Mouse (Mus musculus): Measurements from ENCODE around the gene Lrrc8c.

DNA sequence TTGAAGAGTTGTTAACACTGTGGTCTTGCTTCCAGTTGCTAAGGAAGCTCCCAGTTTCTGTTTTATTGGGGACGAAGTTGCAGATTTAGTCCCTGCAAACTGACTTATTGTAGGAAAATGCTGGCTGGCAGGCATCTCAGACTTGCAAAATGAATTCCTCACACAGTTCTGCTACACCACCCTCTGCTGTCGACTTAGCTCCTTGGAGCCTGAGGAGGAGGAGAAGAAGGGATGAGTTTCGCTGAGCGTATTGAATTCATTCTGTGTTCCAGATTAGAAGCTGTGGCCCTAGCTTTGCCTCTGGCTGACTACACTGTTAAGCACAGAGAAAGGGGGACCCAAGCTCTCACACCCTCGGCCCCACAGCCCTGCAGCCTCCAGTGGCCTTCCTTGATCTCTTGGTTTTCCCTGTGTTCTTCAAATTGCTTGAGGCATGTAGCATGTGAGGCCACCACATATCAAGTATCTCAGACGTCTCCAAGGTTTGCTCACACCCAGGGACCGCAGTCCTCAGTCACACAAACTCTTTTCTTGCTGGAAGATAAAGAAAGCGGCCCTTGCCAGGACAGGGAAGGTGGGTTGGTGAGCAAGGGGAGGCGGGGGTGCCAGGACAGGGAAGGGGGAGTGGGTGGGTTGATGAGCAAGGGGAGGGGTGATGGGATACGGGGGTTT is 24.8 kb upstream of the Lrrc8c start:
- no peak for TF ChIP-seq CTCF (IDR thresholded peaks at IDR 0.05; ENCODE audit: control insufficient read depth, insufficient read depth, low read length)
- no peak for TF ChIP-seq POLR2A (IDR thresholded peaks at IDR 0.05; ENCODE audit: borderline replicate concordance, control insufficient read depth, low read depth, low read length)

Measured in bone marrow, adult 2 months (tissue).